Mouse (Mus musculus) adrenal gland, postnatal 4 days (tissue): ENCODE measurements around the gene Smagp. TPM values are rescaled to one million over a fixed set of nuclear protein-coding genes. Genes with fewer than 3 reads are reported as not detected.

Source experiments
- DNase-seq, 2 experiments: peaks; one replicate each; pipeline ENCODE4 v3.0.0; 2021 to 2022; ENCODE audit warnings: low spot score in 2 of 2, mixed read lengths in 2 of 2
- long read RNA-seq, 2 experiments: library from polyadenylated mRNA; stranded (forward); transcript quantifications; one replicate each; pipeline ENCODE4 v2.0.0; 2021
- total RNA-seq, 2 experiments: library from RNA; stranded (reverse); gene quantifications; 2 replicates each; pipeline ENCODE4 v1.2.3; 2021

The Smagp gene
- 10 to 100 TPM; 26.7 to 34.3 TPM for total RNA-seq
- long read RNA-seq, experiment 1, transcript Smagp-202 (4 exons, 920 nt): minor isoform, 8 of 25 reads
- long read RNA-seq, experiment 1, transcript Smagp-201 (4 exons, 1,135 nt): major isoform, 13 of 25 reads
- long read RNA-seq, experiment 1, partial matches to known transcripts: 1 of 25 reads
- long read RNA-seq, experiment 1, other reads (novel, unspliced or antisense): 2 of 25 reads
- long read RNA-seq, experiment 2, transcript Smagp-202 (4 exons, 920 nt): major isoform, 21 of 39 reads
- long read RNA-seq, experiment 2, transcript Smagp-201 (4 exons, 1,135 nt): minor isoform, 11 of 39 reads
- long read RNA-seq, experiment 2, partial matches to known transcripts: 2 of 39 reads
- long read RNA-seq, experiment 2, other reads (novel, unspliced or antisense): 4 of 39 reads

DNA sequence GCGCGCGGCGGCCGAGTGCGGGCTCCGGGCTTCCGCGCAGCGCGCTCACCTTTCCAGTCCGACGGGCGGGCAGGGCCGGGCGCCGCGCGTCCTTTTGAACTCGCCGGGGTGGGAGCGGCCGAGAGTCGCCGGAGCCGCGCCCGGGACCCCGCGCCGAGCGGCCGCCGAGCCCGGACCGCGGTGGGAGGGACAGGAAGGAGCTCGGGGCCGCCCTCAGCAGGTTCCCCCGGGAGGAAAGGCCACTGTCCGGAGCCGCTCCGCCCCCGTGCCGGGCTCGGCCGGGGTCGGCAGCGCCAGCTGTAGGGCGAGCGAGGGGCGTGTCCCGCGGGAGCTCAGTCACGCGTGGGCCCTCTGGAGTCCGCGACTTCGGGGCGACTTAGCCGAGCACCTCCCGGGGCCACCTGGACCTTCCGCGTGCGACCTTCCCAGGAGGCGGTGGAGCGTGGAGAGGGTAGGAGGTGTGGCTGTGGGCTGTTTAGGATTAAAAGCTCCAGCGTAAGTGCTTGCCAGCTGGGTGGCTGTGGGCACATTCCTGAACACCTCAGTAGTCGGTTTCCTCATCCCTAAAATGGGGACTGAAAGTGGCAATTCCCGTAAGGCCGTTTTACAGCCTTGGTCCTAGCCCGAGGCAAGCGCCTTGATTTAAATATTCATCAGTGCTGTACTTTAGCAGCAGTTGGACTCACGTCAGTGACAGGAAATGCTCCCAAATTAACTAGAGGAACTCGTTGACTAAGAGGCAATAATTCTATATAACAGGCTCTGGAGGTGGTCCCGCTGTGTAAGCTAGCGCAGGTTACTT is at the start of gene Smagp:
Gene Smagp (minus strand): TSS at position 241 of the 802 bp plus-strand sequence.
- no peak for DNase-seq

DNA sequence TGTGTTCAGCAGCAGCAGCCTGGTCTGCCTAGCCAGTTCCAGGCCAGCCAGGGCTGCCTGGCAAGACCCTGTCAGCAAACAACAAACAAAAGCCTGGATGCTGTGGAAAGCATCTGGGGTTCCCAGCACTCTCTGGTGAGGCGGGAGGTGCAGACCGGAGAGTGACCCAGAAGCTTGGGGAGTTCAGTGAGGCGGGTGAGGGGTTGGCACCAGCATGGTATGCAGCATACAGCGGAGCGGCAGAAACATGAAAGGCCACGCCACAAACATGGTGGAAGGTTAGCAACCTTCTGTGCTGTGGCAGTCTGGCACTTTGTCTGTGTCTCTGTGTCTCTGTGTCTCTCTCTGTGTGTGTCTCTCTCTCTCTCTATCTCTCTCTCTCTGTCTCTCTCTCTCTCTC is 49.7 kb upstream of the Smagp start:
- DNase-seq: no peak

DNA sequence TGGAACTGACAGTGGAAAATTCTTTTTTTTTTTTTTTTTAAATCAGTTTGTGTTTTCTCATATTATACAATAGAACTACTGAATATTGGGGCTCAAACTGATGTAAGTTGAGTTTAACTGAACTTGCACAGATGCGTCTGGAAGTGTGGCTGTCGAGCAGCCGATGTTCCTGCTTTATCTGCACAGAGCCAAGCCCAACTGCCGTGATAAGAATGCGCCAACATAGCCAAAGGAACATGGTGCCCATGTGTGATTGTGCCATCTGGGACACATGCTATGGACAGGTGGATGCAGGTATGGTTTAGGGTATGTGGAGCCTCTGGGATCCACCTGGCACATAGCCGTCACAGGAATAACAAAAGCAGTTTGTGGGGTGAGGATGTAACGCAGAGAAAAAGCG is 49.1 kb upstream of the Smagp start:
- no peak for DNase-seq

DNA sequence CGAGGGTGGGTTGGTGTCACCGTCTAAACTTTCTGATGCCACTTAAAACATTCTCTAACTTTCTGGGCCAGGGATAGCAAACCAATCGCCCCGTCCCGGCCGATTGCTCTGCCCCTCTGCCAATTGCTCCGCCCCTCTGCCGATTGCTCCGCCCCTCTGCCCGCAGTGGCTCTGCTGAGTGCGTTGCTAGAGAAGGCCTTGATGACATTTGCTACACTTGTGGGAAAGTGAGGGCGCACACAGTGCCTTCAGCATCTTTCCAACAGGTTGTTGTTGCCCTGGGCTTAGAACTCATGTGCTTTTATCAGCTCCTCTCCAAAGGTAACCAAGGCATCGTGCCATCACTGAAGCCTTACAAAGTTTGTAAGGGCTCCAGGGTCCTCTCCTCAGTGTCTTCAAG is 48.5 kb upstream of the Smagp start:
- no peak for DNase-seq

DNA sequence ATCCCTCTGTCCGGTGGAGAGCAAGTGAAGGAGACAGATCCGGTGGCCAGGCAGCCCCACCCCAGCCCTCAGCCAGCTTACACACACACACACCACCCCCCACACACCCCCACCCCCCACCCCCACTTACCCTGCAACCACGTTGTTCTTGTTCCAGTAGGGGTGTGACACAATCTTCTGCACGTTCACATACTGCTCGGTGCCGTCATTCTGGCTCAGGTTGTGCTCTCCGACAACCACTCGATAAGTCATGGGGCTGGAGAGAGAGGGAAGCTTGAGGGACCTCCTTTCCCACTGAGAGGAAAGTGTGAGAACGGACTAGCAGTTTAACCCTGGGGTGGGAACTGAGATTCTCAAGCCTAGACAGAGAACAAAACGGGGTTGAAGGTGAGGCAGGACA is 47.7 kb upstream of the Smagp start:
- DNase-seq: no peak

DNA sequence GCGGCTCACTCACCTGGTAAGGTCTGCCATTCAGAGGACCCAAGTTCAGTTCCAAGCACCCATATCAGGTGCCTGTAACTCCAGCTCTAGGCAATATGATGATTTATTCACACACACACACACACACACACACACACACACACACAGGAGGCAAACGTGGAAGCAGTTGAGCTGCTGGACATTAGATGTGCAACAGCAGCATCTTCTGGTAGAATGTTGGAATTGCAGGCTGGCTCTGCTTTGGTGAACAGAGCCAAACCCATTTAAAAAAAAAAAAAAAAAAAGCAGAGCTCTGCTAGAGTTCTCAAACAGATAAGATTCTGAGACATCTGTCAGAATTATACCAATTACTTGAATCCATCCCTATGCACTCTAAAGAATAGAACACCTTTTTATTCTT is 46.3 kb upstream of the Smagp start:
- DNase-seq: no peak

DNA sequence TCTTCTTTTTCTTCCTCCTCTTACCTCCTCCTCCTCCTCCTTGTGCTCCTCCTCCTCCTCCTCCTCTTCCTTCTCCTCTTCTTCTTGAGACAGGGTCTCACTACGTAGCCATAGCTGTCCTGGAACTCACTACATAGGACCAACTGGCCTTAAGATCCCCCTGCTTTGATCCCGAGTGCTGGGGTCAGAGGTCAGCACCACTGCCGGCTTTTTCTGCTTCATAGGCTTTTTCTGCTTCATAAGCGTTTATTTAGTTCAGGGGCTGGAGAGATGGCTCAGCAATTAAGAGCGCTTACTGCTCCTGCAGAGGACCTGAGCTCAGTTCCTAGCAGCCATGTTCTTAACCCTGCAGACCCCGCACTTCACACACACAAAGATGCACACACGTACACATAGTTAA is 45.0 kb upstream of the Smagp start:
- no peak for DNase-seq

DNA sequence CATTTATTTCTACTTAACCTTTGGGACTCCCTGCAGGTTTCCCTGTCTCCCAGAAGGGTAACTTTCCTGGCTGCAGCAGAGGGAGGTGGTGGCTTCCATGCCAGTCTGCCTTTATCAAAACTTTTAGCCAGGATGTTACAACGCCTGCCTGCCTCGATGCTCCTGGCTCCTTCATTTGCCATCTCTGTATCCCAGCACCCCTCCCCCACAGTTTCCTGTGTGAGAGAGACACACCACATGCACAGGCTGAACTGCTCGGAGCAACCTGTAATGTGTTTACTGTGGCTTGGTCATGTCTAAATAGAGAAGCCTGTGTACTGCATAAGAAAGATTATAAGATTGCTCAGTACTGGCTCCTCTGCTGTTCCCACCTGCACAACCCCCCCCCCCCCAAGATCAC is 43.6 kb upstream of the Smagp start:
- no peak for DNase-seq

DNA sequence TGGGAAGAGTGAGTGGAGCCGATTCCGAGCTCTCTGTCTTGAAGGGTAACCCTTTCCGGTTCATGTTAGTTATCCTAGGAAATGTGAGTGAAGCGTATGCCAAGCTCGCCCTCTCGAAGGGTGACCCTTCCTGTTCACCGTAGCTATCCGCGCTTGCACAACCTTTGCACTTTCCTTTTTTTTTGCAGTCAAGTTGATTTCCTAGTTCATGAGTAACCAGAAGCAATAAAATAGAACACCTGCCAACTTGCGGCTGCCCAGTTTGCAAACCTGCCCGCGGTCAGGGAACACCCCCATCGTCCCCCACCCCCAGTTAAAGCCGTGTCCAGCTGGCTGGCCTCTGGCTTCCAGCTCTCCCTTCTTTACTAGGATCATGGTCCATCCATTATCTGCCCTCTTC is 42.3 kb upstream of the Smagp start:
- no peak for DNase-seq

DNA sequence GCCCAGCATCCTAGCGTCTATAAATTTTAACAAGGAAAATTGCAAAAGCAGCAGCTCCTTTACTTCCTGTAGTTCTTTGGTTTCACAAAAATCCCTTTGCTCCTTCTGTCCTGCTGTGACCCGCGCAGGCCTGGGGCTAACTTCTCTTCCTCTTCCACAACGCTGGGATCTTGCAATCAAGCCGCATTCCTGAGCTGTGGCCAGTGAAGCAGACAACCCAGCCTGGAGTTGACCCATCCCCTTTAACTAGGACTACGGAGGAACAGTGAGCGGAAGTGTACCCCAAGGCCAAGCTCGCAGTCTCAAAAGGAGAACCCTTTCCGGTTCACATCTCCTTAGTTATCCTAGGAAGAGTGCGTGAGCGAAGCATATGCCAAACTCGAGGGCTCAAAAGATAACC is 41.8 kb upstream of the Smagp start:
- DNase-seq: no peak

DNA sequence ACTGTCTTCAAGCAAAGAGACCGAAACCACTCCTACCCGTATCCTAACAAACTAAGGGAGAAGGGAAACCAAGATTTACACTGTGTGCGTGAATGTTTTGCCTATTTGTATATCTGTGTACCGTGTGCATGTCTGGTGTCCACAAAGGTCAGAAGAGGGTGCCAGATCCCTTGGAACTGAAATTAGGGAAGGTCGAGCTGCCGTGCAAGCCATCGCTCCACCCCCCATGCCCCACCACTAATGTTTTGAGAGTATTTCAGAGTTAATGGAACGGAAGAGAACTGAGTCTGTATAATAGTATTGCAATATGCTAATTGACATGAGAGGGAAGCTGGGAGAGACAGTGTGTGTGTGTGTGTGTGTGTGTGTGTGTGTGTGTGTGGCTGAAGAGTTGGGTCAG is 40.9 kb upstream of the Smagp start:
- no peak for DNase-seq

DNA sequence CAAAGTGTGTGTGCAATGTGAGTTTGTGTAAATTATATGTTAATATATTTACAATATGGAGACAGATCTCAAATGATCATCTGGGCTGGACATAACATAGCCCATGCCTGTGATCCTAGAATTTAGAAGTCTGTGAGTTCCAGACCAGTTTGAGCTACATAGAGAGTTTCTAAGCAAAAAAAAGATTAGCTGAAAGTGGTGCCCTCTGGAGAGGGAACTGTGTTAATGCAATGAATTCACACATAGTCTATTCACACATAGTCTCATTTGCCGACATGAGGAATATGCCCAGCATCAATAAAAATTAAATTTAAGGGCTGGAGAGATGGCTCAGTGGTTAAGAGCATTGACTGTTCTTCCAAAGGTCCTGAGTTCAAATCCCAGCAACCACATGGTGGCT is 39.8 kb upstream of the Smagp start:
- no peak for DNase-seq

DNA sequence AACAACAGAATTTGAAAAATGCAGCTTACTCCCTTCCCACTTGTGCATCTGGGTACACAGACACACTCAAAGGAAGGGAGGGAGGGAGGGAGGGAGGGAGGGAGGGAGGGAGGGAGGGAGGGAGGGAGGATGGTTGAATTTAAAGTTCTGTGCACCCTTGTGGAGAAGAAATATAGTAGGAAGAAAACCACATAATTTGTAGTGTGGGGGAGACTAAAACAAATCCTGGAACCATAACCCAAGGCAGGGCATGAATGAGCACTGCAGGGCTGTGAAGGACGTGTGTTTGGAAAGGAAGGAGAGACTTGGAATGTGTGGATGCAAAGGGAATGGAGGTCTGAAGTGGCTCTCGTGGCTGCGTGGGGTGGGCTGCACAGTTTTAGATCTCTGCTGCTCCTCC is 38.7 kb upstream of the Smagp start:
- DNase-seq: no peak

DNA sequence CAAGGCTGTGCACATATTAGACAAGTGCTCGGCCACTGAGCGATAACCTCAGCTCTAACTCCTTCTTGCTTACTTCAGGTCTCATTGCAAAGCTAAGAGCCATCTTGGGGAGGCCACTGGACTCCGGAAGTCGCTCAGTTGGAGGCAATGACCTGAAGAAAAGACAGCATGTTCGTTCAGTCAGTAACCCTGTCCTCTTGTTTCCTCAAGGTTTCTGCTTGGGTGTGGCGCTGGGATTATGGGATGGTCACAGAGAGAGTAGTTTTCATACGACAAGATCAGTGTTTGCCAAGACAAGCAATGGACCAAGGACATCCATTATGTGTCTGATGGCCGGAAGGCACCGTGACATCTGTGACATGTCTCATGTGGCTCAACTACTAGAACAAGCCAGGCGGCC is 37.8 kb upstream of the Smagp start:
- DNase-seq: no peak

DNA sequence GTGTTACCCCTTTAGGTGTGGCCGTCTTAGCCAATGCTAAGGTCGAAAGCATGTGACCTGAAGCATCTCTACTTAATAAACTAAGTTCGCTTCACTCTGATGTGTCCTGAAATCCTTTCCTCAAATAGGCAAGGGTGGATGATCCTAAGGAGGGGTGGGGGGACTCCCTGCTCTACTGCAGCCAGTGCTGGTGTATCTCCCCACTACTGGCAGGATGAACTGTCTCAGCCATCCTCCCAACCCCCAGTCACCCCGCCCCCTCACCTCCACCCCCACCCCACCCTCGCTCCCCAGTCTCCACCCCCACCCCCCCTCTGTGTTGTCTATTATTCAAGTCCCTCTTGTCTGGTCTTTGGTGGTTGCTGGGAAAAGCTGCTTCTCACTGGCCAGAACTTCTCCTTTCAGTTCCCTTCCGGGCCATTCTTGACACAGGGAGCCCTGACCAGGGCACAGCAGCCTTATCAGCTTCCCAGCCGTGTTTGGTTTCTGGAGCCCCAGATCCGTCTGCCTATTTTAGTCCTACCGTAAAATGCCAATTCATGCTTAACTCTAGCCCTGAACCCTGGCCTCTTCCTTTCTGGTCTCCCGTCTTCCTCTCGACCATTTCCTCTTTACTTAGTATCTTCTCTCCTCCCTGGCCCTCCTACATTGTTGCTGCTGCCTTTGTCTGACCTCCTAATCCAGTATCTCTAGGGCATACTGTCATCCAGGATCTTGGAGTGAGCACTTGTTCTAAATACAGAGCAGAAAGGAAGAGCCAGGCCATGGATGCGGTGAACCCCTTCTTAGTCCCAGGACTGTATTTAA is 37.0 kb upstream of the Smagp start:
- DNase-seq: no peak

DNA sequence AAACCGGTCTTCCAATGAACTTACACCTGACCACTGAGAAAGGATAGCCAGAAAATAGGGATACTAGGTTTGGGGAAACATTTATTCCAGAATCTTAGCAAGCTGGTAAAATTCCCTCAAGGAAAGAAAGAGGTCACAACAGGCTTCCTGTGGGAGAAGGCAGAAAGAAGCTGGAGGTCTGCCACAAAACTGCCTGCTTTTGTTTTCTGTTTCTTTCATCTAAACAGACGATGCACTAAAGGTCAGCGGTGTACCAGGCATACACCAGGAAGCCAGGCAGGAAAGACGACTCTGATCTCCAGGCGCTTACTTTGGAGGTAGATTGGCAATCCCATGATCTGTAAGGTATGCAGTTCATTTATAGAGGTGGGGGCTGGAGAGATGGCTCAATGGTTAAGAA is 34.1 kb upstream of the Smagp start:
- DNase-seq: no peak

DNA sequence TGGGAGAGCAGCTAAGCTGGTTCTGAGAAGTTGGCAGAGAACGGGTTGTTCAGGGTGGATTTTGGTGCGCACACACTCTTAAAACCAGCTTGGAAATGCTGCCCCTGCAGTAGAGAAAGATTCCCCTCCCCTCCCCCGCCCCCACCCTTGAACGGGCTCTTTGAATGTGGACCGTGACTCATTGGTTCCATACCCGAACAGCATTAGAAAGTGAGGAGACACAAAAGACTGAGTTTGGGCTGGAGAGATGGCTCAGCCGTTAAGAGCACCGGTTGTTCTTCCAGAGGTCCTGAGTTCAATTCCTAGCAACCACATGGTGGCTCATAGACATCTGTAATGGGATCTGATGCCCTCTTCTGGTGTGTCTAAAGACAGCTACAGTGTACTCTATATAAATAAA is 33.3 kb upstream of the Smagp start:
- DNase-seq: no peak

DNA sequence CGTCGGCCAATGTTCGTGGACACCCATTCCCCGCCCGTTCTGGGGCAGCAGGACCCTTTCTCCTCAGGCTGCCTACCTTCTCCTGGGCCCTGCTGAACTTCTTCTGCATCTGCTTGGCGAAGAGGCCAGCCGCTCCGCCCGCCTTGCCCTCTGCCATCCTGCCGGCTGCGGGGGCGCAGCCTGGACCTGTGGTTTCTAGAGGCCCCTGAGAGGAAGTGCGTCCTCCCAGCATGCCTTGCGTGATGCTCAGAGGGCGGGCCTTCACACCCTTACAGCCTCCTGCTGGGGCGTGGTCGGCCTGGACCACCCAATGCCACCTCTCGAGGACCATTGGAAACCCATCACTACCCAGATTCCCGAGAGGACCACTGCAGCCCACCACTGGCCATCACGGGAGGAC is 32.6 kb upstream of the Smagp start, which contains the start of gene Bin2:
Gene Bin2 (minus strand): TSS at position 217 of the 400 bp plus-strand sequence.
- DNase-seq: no peak

DNA sequence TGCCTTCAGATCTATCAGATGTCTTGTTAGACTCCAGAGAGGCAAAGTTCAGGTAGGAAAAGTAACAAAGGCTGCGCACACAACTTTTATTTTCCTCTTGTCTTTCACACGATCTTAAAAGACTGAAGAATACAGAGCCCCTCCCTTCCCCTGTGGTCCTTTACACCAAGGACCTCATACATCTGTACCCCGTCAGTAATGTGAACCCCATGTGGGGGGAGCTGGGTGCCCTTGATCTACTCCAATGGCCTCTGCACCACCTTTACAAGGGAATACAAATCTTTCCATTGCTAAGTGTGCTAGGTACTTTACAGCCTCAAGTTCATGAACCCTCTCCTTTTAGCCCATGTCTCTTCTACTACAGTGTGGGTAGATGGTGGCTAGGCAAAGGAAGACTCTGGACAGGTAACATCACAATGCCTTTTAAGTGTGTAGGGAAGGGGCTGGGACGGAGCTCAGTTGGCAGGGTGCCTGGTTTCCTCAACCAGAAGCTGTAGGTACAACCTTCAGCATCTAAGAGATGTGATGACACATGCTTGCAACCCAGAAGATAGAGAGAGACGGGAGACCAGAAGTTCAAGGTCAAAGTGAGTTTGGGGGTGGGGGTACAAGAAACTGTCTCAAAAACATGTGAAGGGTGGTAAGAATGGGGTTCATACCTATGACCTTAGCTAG is 31.3 kb upstream of the Smagp start:
- DNase-seq: no peak

DNA sequence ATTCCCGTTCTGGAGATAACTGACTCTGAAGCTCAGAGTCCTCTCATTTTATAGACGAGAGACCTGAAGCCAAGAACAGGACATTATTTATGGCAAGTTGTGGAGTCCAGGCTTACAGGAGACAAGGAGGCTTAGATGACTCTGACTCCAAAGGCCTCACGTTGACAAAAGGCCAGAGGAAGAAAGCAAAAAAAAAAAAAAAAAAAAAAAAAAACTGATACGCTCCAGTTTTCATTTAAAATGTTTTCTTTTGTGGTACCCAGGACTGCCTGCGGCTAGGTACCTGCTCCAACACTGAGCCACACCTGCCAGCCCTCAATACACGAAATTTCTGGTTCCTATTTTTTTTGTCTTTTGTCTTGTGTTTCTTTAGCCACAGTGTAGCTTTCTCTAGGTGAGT is 30.7 kb upstream of the Smagp start:
- no peak for DNase-seq

DNA sequence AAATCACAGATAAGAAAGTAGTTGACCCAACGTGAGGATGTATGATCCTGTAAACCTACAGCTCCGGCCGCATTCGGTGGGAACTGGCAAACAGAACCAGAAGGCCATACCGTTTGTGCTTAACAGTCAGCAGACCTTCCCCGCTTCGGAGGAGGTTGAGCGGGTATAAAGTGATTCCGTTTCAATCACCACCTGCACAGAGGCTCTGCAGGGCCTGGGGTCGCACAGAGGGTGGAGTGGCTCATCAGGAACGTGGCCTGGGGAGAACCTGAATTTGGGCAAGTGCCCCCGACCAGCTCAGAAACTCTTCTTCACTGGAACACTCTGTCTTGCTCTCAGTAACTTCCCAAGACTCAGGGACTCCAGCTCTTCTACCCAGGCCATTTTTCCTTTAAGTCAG is 30.1 kb upstream of the Smagp start:
- no peak for DNase-seq
